Mouse (Mus musculus): ENCODE measurements around the gene D430041D05Rik. TPM values are rescaled to one million over a fixed set of nuclear protein-coding genes. Genes with fewer than 3 reads are reported as not detected.

The D430041D05Rik gene
- 10 to 100 TPM; 88.8 to 99.4 TPM for total RNA-seq (2021)
- long read RNA-seq, experiment 1, full-length matches to known transcripts: 1 of 29 reads
- long read RNA-seq, experiment 1, partial matches to known transcripts: 7 of 29 reads
- long read RNA-seq, experiment 1, other reads (novel, unspliced or antisense): 21 of 29 reads
- long read RNA-seq, experiment 2, partial matches to known transcripts: 34 of 37 reads
- long read RNA-seq, experiment 2, other reads (novel, unspliced or antisense): 3 of 37 reads

- DNase-seq (ENCODE audit: low spot score in 2 of 2): no peak
These were observed at the start of gene D430041D05Rik for GRCm38 (mm10) chr2:104410963-104411545. Gene D430041D05Rik (minus strand): TSS chr2:104411013.

- no peak for DNase-seq (ENCODE audit: low spot score in 2 of 2)
These were observed 49.2 kb upstream of the D430041D05Rik start for GRCm38 (mm10) chr2:104460021-104460420.

GRCm38 (mm10) chr2:104458569-104459332 is 47.9 kb upstream of the D430041D05Rik start:
- DNase-seq (ENCODE audit: low spot score in 2 of 2): no peak

- DNase-seq (ENCODE audit: low spot score in 2 of 2): no peak
These were observed 46.3 kb upstream of the D430041D05Rik start for GRCm38 (mm10) chr2:104457106-104457505.

- DNase-seq (ENCODE audit: low spot score in 2 of 2): no peak
These were observed 39.9 kb upstream of the D430041D05Rik start for GRCm38 (mm10) chr2:104450685-104451084.

- DNase-seq (ENCODE audit: low spot score in 2 of 2): no peak
These were observed 38.4 kb upstream of the D430041D05Rik start for GRCm38 (mm10) chr2:104449191-104449590.

GRCm38 (mm10) chr2:104448201-104448600 is 37.4 kb upstream of the D430041D05Rik start:
- no peak for DNase-seq (ENCODE audit: low spot score in 2 of 2)

GRCm38 (mm10) chr2:104446016-104446415 is 35.2 kb upstream of the D430041D05Rik start:
- DNase-seq (ENCODE audit: low spot score in 2 of 2): no peak

- DNase-seq (ENCODE audit: low spot score in 2 of 2): peak; percentile 39 to 76
These were observed 34.0 kb upstream of the D430041D05Rik start for GRCm38 (mm10) chr2:104444776-104445175.

- DNase-seq (ENCODE audit: low spot score in 2 of 2): no peak
These were observed 31.5 kb upstream of the D430041D05Rik start for GRCm38 (mm10) chr2:104442341-104442740.

GRCm38 (mm10) chr2:104436226-104436625 is 25.4 kb upstream of the D430041D05Rik start:
- no peak for DNase-seq (ENCODE audit: low spot score in 2 of 2)

- DNase-seq (ENCODE audit: low spot score in 2 of 2): no peak
These were observed 20.3 kb upstream of the D430041D05Rik start for GRCm38 (mm10) chr2:104431067-104431466.

GRCm38 (mm10) chr2:104430566-104430965 is 19.8 kb upstream of the D430041D05Rik start:
- no peak for DNase-seq (ENCODE audit: low spot score in 2 of 2)

- DNase-seq (ENCODE audit: low spot score in 2 of 2): no peak
These were observed 15.3 kb upstream of the D430041D05Rik start for GRCm38 (mm10) chr2:104426112-104426511.

- DNase-seq (ENCODE audit: low spot score in 2 of 2): peak in 1 of 2 experiments; percentile 63
These were observed 11.4 kb upstream of the D430041D05Rik start for GRCm38 (mm10) chr2:104422230-104422629.

- no peak for DNase-seq (ENCODE audit: low spot score in 2 of 2)
These were observed 10.0 kb upstream of the D430041D05Rik start for GRCm38 (mm10) chr2:104420805-104421204.

- DNase-seq (ENCODE audit: low spot score in 2 of 2): no peak
These were observed 9.2 kb upstream of the D430041D05Rik start for GRCm38 (mm10) chr2:104419999-104420398.

- no peak for DNase-seq (ENCODE audit: low spot score in 2 of 2)
These were observed 8.6 kb upstream of the D430041D05Rik start for GRCm38 (mm10) chr2:104419411-104419810.

- no peak for DNase-seq (ENCODE audit: low spot score in 2 of 2)
These were observed 2.2 kb upstream of the D430041D05Rik start for GRCm38 (mm10) chr2:104413011-104413410.

- no peak for DNase-seq (ENCODE audit: low spot score in 2 of 2)
These were observed 1.7 kb upstream of the D430041D05Rik start for GRCm38 (mm10) chr2:104412496-104412895.

- DNase-seq (ENCODE audit: low spot score in 2 of 2): no peak
These were observed 993 bp upstream of the D430041D05Rik start for GRCm38 (mm10) chr2:104411806-104412205.
